Mouse (Mus musculus) cortical plate, adult 2 months (tissue): Measurements from ENCODE around the gene Arsk.

Source experiments
- CTCF ChIP-seq: fragments of 200-500 bp; IDR thresholded peaks from 2 replicates; pipeline ENCODE4 v1.5.1; 2011; ENCODE audit warnings: mild to moderate bottlenecking, control low read depth, low read length; ENCODE audit not compliant: insufficient read depth; ENCODE audit errors: extremely low read depth
- POLR2A ChIP-seq: fragments of 200-500 bp; IDR thresholded peaks from 2 replicates; pipeline ENCODE4 v1.6.1; 2011; ENCODE audit warnings: mild to moderate bottlenecking, low read length, control low read depth; ENCODE audit not compliant: insufficient read depth; ENCODE audit errors: extremely low read depth

GRCm38 (mm10) chr13:76098493-76099303 is at the start of gene Arsk, which contains the start of gene Ttc37:
- TF ChIP-seq POLR2A (peak; percentile 25; the same call in 1 of the 2 replicates), CTCF (no peak)
